Mouse (Mus musculus): ENCODE measurements around the gene Adck2. TPM values are rescaled to one million over a fixed set of nuclear protein-coding genes. Genes with fewer than 3 reads are reported as not detected.
A peak's percentile ranks its signal among the peaks of the same experiment; 100 is the strongest.

Gene Adck2
- total RNA-seq (2015; ENCODE audit: low replicate concordance) (0.38 and 4.4 TPM in 2 replicates), total RNA-seq (2017; ENCODE audit: low replicate concordance) (0.56 and 5.9 TPM in 2 replicates)

DNA sequence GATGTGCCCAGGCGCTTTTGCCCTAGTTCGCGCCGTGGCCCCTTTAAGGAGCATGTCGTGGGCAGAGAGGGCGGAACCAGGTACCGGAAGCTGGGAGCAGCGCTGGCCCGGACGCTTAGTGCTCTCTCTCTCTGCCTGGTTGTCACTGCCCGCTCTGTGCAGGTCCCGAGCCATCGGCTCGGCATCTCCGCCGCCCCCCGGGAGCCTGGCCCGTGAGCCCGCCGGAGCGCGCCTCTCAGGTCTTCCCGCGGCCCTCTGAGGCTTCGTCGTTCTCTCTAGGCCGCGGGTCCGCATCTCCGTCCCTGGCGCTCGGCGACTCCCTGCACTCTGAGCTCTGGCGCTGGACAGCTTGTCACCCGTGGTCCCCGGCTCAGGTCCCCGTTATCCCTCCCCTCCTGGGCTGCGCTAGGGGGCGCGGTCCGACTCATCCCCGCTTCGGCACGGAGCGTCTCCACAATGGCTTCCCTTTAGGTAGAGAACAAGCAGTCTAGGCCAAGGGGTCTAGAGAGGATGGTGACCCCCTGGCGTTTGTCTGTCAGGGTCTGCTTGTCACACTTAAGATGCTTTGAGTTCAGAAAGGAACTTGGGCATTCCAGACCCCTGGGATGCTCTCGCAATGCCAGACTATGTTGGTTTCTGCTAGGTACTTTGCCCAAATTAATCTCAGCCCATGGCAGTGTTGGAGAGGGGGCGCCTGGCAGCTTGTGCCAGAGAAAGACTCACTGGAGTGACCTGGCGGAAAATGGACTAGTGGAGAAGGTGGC lies at the start of gene Adck2:
TSS of gene Adck2 (plus strand) at position 83 of the 764 bp plus-strand sequence.
- ATAC-seq (replicated peaks; ENCODE audit: low FRiP score, poor library complexity, severe bottlenecking), result peak; percentile 88

DNA sequence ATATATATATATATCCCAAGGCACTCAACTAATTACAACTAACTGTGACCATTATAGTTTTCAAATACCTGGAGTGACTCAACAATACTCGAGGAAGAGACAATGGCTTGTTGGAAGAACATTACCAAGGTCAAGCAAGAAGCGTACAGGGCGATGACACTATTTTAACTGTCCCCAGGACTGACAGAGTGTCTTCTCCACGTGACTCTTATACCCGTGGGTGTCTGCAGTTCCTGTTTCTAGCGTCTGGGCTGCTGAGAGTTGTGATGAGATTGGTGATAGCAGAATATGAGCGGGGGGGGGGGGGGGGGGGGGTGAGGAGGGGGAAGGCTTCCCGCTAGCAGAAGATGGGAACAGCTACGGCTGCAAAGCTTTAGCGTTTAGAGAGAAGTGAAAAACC lies 46.9 kb upstream of the Adck2 start:
- no peak for ATAC-seq (replicated peaks; ENCODE audit: low FRiP score, poor library complexity, severe bottlenecking)

DNA sequence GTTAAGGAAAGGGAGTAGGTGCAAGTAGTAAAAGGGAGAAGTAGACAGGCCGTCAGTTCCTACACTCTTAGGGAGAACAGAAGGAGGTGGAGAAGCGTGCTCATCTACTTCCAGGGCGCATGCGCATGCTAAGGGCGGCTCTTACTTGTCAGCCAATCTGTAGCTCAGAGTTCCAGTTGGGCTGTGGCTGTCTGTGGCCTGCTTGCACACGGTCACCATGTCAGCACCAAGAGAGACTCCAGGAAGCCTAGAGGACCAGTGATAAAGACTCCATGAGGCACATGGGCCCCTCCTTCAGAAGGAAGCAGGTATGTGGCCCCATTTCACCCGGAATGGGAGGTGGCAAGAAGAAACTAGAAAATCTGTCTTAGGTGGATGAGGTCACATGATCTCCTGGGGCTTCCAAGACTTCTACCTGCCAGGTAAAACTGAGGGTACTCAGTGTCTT lies 46.3 kb upstream of the Adck2 start:
- ATAC-seq (replicated peaks; ENCODE audit: low FRiP score, poor library complexity, severe bottlenecking), result no peak

DNA sequence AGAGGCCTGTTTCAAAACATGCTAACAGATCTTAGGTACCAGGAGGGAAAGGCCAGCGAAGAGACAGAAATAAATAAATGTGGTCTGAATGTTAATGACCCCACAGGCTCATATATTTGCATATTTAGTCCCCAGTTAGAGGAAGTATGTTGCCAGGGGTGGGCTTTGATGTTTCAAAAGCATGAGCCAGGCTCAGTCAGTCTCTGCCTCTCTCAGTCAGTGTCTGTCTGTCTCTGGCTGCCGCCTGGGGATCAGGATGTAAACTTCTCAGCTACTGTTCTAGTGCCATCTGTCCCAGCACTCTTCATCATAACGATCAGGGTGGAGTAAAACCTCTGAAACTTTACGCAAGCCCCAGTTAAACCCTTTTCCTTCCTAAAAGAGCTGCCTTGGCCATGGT lies 45.9 kb upstream of the Adck2 start:
- no peak for ATAC-seq (replicated peaks; ENCODE audit: low FRiP score, poor library complexity, severe bottlenecking)

DNA sequence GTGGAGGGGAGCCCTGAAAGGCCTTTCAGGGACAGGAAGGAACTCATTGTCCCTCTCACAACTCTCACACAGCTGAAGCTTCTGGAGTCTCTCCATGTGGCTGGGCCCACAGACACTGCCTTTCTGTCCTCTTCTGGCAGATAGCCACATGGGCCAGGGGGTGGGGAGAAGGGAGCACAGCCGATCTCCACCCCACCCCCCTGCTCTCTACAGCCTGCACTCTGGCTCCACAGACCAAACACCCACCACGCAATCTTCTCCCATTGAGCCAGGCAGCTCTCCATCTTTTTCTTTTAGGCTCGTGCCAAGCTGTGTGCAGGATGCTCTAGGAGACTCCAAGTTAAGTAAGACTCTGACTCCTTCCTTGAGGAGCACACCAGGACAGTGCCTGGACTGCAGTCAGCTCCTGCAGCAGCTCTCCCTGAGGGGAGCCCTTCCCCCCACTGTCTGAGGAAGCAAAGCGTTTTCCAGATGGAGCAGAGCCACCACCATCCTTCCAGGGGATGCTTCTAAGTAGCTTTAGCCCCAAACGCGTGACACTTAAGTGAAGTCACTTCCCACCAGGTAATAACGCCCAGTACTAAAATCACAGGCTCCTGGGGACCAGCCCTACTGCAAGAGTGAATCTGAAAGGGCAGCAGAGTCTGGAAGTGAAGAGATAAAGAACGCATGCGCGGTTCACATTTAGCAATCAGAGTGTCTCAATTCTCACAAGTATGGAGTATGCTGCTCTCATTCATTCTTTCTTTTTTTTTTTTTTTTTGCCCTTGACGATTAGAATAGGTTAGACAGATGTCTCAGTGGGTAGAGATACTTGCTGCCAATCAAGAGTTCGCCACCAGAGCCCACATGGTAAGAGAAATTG lies 44.8 kb upstream of the Adck2 start:
- no peak for ATAC-seq (replicated peaks; ENCODE audit: low FRiP score, poor library complexity, severe bottlenecking)

DNA sequence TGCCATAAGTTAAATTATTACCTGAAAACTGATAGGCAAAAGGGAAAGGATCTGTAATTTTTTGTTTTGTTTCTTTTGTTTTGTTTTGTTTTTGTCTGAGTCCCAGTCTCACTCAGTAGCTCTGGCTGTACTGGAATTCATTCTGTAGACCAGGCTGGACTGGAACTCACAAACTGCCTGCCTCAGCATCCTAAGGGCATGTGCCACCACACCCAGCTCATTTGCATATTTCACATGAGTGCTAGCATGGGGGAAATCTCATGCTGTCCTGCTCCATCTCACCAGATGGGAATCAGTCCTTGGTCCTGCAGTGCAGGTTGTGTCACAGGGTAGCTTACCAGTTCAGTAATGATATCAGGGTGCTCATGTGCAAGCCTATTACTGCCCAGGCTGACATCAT lies 38.7 kb upstream of the Adck2 start:
- ATAC-seq (replicated peaks; ENCODE audit: low FRiP score, poor library complexity, severe bottlenecking), result no peak

DNA sequence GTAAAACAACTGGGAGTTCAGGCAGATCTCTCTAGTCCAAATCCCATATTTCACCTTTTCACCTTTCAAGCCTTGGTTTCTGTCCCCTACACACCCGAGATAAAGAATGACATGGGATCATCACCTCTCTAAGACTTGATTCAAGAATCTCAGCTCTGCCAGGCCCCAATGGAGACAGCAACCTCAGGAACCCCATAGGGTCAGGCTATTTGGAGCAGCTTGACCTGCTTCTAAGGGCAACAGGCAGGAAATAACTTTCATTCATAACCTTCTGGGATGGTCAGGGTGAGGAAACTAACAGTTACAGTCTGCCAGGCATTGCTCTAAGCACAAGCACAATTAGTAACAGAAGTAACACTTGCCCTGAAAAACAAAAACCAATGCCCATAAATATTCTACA lies 37.1 kb upstream of the Adck2 start:
- no peak for ATAC-seq (replicated peaks; ENCODE audit: low FRiP score, poor library complexity, severe bottlenecking)

DNA sequence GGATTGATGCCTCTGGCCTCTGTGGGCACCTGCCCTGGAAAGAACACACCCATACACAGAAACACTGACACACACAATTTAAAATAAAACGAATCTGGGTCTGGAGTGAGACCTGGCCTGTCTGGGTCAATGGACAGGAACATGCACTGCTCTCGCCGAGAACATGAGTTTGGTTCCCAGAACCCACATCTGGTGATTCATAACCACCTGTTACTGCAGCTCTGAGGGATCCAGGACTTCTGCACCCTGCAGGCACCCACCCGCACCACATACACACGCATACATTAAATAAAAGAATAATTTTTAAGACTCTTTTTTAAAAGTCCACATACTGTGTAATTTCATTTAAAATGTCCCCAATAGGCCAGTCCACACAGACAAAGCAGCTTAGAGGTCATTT lies 36.4 kb upstream of the Adck2 start:
- no peak for ATAC-seq (replicated peaks; ENCODE audit: low FRiP score, poor library complexity, severe bottlenecking)

DNA sequence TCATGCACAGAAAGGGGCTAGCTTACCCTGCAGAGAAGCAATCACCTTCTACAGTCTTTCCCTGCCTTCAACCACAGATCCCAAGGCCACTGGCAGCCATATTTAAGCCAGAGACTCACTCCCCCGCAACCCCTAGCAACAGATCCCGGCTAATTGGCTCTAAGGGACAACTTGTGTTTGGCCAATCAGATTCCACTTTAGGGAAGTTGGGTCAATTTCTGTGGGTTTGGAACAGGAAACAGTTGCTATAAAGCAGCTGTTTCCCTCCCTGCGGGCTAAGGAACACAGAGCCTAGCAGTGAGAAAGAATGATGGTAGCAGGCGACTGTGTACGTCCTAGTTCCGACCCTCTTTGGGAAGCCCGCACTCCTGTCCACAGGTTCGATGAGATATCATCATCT lies 35.4 kb upstream of the Adck2 start:
- ATAC-seq (replicated peaks; ENCODE audit: low FRiP score, poor library complexity, severe bottlenecking), result no peak

DNA sequence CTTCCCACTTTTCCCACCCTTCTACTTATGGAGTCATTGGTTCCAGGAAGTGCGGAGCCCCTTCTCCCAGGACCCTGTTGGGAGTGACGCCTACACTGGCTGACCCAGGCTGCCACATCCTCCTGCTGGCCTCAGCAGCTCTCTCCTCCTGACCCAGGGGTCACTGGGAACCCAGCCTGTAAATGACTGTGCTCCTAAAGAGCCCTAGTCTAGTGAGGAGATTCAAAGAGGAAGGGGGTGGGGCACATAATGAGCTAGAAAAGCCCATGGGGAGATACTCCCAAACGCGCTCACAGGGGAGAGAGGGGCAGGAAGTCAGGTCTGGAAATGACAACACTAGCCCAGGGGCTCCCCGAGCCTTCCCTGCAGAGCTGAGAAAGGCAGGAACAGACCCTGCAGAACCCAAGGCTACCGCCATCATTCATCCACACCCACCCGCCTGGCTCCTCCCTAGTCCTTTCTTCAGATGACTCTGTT lies 34.0 kb upstream of the Adck2 start:
- ATAC-seq (replicated peaks; ENCODE audit: low FRiP score, poor library complexity, severe bottlenecking), result no peak

DNA sequence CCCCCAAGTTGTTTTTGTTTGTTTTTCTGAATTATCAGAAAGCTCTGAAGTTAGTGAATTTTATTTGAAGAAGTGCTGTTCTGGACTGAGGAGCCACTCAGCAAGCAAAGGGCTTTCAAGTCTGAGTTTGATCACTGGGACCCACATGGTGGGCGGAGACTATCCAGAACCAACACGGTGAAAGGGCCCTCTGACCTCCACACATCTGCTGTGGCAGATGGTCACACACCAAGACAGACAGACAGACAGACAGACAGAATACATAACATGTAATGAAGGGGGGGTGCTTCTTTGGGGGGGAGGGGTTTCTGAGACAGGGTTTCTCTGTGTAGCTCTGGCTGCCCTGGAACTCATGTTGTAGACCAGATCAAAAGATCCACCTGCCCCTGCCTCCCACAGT lies 33.1 kb upstream of the Adck2 start:
- ATAC-seq (replicated peaks; ENCODE audit: low FRiP score, poor library complexity, severe bottlenecking), result no peak

DNA sequence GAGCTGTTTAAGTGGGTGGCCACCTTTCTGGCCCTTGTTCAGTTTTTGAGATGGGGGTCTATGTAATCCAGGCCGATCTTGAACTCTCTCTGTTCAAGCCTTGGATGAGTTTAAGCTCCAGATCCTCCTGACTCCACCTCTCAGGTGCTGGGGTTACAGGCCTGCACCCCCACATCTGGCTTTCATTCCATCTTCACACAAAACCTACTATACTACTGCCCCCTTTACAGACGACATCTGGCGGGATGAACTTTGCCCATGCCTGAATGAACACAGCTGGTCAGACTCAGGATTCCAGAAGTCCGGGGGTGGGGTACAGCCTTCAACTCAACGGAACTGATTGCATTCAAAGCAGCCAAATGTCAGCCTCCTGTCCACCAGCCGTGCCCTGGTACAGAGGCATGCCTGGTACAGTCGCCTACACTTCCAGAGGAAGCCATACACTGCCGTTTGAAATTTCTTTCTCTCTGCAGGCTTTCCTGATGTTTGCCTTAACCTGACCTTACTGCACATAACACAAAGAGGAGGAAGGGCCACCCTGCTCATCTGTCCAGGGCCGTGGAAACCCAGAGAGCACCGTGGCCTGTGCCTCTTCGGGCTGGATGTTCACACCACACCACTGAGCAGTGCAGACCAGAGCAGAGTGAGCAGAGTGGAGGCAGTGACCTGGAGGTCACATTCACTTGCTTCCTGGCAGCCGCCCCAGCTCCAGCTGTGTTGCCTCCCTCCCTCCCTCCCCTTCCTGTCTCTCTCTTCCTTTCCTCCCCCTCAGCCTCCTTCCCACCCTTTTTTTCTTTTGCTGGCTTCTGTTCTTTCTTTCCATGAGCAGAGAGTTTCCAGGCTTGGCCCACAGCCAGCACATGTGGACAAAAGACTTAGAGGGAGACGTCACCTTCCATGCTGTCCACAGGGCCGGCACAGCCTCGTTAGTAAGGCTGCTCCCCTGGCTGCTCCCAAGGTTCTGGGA lies 30.8 kb upstream of the Adck2 start:
- no peak for ATAC-seq (replicated peaks; ENCODE audit: low FRiP score, poor library complexity, severe bottlenecking)

DNA sequence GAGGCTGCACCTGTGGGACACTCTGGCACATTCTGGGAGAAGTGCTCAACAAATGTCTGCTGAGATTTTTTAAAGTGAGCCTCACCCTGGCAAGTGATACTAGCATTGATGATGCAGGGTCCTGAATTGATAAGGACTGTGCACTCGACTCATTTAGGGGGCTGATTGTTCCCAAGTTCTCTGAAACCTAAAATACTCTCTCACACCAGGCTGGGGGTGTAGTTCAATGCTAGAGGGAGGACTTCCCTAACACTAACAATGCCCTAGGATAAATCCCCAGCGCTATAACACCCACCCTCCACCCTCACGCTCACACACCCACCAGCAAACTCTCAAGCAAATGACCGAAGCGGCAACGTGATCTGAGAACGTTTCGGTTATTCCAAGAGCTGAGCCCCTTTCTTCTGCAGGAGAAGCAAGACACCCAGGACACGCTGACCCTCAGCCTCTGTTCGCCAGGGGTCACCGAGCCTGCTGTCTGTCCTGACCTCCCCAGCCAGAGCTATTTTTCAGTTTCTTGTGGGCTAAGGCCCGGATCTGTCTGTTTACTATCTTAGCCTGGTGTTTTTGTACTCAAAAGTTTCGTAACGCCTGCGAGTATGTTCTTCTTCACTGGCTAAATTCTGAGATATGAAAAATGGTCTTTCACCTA lies 29.8 kb upstream of the Adck2 start:
- no peak for ATAC-seq (replicated peaks; ENCODE audit: low FRiP score, poor library complexity, severe bottlenecking)

DNA sequence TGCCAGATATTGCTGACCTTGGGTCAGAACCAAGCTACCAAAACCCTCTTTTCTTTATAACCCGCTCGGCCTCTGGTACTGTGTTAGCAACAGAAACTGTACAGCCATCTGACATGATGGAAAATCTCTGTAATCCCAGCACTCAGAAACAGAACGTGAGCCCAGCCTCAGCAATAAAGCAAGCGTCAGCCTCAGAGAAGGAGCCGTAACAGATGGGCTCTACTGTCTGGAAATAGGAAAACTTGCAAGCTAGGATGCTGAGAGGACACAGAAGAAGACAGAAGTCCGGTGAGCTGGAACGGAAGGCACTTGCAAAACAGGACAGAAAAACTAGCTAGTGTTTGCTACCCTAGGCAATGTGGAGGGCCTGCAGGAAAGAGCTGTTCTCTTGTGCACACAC lies 28.2 kb upstream of the Adck2 start:
- ATAC-seq (replicated peaks; ENCODE audit: low FRiP score, poor library complexity, severe bottlenecking), result no peak

DNA sequence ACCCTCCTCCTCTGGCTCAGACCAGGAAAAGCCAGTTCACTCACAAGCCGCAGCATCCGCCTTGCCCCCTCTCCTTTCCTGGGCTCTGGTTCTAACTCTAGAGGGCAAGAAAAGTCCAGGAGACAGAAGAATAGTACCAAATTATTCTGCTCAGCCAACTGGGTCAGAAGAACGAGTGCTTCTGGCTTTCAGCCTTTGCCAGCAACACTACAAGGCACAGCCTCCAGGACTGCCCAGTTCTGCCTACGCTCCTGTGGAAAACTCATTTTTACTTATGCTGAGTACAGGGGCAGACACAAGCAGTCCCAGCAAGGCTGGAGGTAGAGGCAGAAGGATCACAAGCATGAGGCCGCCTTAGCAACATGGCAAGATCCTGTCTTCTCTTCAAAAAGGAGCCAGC lies 25.6 kb upstream of the Adck2 start:
- ATAC-seq (replicated peaks; ENCODE audit: low FRiP score, poor library complexity, severe bottlenecking), result no peak

DNA sequence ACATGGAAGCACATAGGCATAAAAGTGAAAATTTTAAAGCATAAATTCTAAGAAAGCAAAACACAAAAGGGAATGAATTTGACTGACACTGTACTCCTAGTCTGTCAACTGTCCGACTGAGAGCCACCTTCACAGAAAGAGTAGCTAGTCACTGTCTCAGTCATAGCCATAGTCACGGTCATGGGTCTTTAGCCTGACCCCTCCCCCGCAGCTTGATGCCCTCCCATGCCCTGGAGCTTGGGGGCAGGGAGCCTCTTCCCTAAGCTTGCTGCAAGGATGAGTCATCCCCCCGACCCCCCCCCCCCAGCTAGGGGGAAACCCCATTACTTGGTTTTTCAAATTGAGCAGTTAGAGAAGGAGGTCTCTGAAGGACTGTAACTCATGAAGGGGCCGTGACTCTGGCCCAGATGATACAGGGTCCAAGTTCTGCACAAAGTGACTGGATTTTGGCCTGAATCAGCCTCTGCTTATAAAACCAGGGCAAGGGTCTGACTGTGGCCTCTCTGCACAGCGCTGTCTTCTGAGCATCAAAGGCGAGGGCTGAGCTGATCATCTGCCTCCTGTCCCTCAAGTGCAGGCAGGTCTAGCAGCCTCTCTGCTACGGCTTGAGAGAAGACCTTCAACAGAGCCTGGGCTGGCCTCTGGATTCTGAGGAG lies 21.6 kb upstream of the Adck2 start:
- no peak for ATAC-seq (replicated peaks; ENCODE audit: low FRiP score, poor library complexity, severe bottlenecking)

DNA sequence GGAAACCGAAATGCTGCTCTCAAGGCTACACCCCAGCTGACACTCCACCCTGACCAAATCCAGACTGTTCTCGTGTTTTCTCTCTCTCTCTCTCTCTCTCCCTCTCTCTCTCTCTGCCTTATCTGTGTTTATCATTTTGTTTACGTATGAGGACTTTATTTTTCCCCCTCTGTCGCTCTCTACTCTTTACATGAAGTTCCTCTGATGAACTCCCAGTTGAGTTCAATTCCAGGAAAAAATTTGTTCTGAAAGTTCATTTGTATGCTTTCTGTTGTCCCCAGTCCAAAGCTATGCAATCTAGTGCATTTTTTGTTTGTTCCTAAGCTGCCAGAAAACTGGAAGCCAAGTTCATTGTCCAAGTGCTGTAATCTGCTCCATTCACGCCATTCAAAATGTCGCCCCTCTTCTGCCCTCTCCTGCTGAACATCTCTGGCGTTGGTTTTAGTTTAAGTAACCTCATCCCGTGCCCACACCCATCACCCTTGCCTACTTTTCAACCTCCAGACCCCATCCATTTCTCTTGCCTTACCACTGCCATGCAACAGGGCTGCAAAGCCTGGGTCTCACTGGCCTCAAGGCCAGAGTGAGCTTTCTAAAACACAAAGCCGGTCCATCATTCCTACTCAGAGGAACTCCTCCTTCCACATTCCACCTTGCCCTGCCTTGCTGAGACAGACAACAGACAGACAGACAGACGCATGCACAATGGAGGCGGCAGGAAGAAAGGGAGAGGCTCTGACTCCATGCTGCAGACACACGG lies 18.6 kb upstream of the Adck2 start:
- no peak for ATAC-seq (replicated peaks; ENCODE audit: low FRiP score, poor library complexity, severe bottlenecking)

DNA sequence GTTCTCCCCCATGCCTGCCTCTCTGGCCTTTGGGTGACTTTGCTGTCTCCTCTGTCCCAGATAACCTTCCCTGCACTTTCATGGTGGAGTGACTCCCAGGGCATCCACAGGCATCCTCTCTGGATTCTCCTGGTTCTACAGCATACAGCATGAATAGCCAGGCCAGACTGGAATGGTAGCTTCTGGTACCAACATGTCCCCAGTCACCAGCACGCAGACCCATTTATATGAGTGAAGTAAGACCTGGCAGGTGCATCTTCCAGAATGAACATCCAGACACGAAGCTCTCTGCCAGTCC lies 18.1 kb upstream of the Adck2 start:
- ATAC-seq (replicated peaks; ENCODE audit: low FRiP score, poor library complexity, severe bottlenecking), result no peak

Measured in erythroblast, adult 5-6 weeks (primary cell).